Mouse (Mus musculus) limb, embryonic 10.5 days (tissue): Measurements from ENCODE around the gene Aamdc. TPM values are rescaled to one million over a fixed set of nuclear protein-coding genes. Genes with fewer than 3 reads are reported as not detected.

ENCODE experiments used
- DNase-seq: peaks from one replicate; pipeline ENCODE4 v3.0.0-alpha.2; 2017; ENCODE audit warnings: low spot score
- H3K27ac ChIP-seq: fragments of 300-500 bp; sonication (generic); 2 replicates; pipeline ENCODE4 v1.5.1; 2016; ENCODE audit warnings: mild to moderate bottlenecking
- H3K27me3 ChIP-seq: fragments of 300-500 bp; sonication (generic); 2 replicates; pipeline ENCODE4 v1.6.1; 2016; ENCODE audit warnings: low read depth, mild to moderate bottlenecking; ENCODE audit not compliant: poor library complexity, severe bottlenecking
- H3K36me3 ChIP-seq: fragments of 300-500 bp; sonication (generic); 2 replicates; pipeline ENCODE4 v1.6.1; 2016; ENCODE audit warnings: mild to moderate bottlenecking, moderate library complexity
- H3K4me1 ChIP-seq: fragments of 300-500 bp; sonication (generic); 2 replicates; pipeline ENCODE4 v1.6.1; 2016
- H3K4me3 ChIP-seq: fragments of 300-500 bp; sonication (generic); 2 replicates; pipeline ENCODE4 v1.5.1; 2016; ENCODE audit warnings: mild to moderate bottlenecking, moderate library complexity
- H3K9me3 ChIP-seq: fragments of 300-500 bp; sonication (generic); replicated peaks from 2 replicates; pipeline ENCODE4 v1.6.1; 2016; ENCODE audit warnings: mild to moderate bottlenecking
- WGBS: fragments of 180-500 bp; shearing (Covaris S2); methylation state at CpG from one replicate; pipeline ENCODE4 v1.1.7; 2016; 5-methylcytosine and 5-hydroxymethylcytosine counted together
- polyA plus RNA-seq: library from polyadenylated mRNA; unstranded; fragments of >200 nt; fragmentation: Nextera tagmentation; extraction: Ambion mirVana; gene quantifications from 2 replicates; pipeline ENCODE4 v1.2.1, GENCODE M21; 2016

The Aamdc gene
- polyA plus RNA-seq, 1 experiment from 2014 or later, result 39.8 TPM

GRCm38 (mm10) chr7:97578361-97579066 lies 783 bp downstream of the Aamdc start:
- Histone ChIP-seq H3K27me3 (no peaks in the 10 kb centered on the region), H3K27ac (peak overlapping the region; percentile 100), H3K36me3 (0 out of 2 replicates have a peak, but pooled peaks cover 3% of the 10 kb centered on the region), H3K4me3 (peak overlapping the region; percentile 100), H3K9me3 (no peaks in the 10 kb centered on the region), H3K4me1 (peaks cover 10% of the 10 kb centered on the region)
- DNase-seq, result no peak
- 34% methylated on average over 8 of the region's 8 CpGs for WGBS

- DNase-seq, result no peak
- no peaks in the 10 kb centered on the region for H3K4me1 ChIP-seq
- 73% methylated on average over 1 of the region's 1 CpGs for WGBS
- H3K27ac ChIP-seq, result no peak overlapping the region
- H3K9me3 ChIP-seq, result no peaks in the 10 kb centered on the region
- H3K4me3 ChIP-seq, result no peak overlapping the region
- no peaks in the 10 kb centered on the region for H3K27me3 ChIP-seq
- 0 out of 2 replicates have a peak, but pooled peaks cover 3% of the 10 kb centered on the region for H3K36me3 ChIP-seq
Observed at GRCm38 (mm10) chr7:97570389-97570788, 8.9 kb downstream of the Aamdc start.

- Histone ChIP-seq H3K27me3 (no peaks in the 10 kb centered on the region), H3K27ac (no peak overlapping the region), H3K9me3 (no peaks in the 10 kb centered on the region), H3K36me3 (no peaks in the 10 kb centered on the region), H3K4me1 (no peaks in the 10 kb centered on the region), H3K4me3 (no peak overlapping the region)
- DNase-seq, result no peak
- 79% methylated on average over 4 of the region's 4 CpGs for WGBS
Observed at GRCm38 (mm10) chr7:97569372-97569771, 9.9 kb downstream of the Aamdc start.

GRCm38 (mm10) chr7:97563576-97563975 lies 15.7 kb downstream of the Aamdc start:
- WGBS, result 92% methylated on average over 2 of the region's 2 CpGs
- no peak for DNase-seq
- no peaks in the 10 kb centered on the region for H3K36me3 ChIP-seq
- H3K9me3 ChIP-seq, result no peaks in the 10 kb centered on the region
- no peak overlapping the region for H3K27ac ChIP-seq
- H3K4me1 ChIP-seq, result no peaks in the 10 kb centered on the region
- no peak overlapping the region for H3K4me3 ChIP-seq
- no peaks in the 10 kb centered on the region for H3K27me3 ChIP-seq

GRCm38 (mm10) chr7:97550673-97551072 lies 28.6 kb downstream of the Aamdc start:
- Histone ChIP-seq H3K36me3 (no peaks in the 10 kb centered on the region), H3K9me3 (no peaks in the 10 kb centered on the region), H3K27ac (no peak overlapping the region), H3K27me3 (no peaks in the 10 kb centered on the region), H3K4me1 (no peaks in the 10 kb centered on the region), H3K4me3 (no peak overlapping the region)
- 90% methylated on average over 9 of the region's 9 CpGs for WGBS
- no peak for DNase-seq

GRCm38 (mm10) chr7:97549301-97549700 lies 30.0 kb downstream of the Aamdc start:
- 93% methylated on average over 10 of the region's 10 CpGs for WGBS
- H3K36me3 ChIP-seq, result no peaks in the 10 kb centered on the region
- H3K4me3 ChIP-seq, result no peak overlapping the region
- no peaks in the 10 kb centered on the region for H3K27me3 ChIP-seq
- no peaks in the 10 kb centered on the region for H3K4me1 ChIP-seq
- DNase-seq, result no peak
- no peaks in the 10 kb centered on the region for H3K9me3 ChIP-seq
- H3K27ac ChIP-seq, result no peak overlapping the region

- Histone ChIP-seq H3K36me3 (peaks cover 22% of the 10 kb centered on the region), H3K4me1 (no peaks in the 10 kb centered on the region), H3K9me3 (no peaks in the 10 kb centered on the region), H3K27ac (no peak overlapping the region), H3K27me3 (no peaks in the 10 kb centered on the region), H3K4me3 (no peak overlapping the region)
- WGBS, result 72% methylated on average over 2 of the region's 2 CpGs
- no peak for DNase-seq
Observed at GRCm38 (mm10) chr7:97546462-97546861, 32.8 kb downstream of the Aamdc start.

- Histone ChIP-seq H3K36me3 (peaks cover 98% of the 10 kb centered on the region), H3K27ac (no peak overlapping the region), H3K4me3 (no peak overlapping the region), H3K4me1 (no peaks in the 10 kb centered on the region), H3K9me3 (no peaks in the 10 kb centered on the region), H3K27me3 (no peaks in the 10 kb centered on the region)
- no peak for DNase-seq
- 95% methylated on average over 5 of the region's 5 CpGs for whole genome bisulfite sequencing
Observed at GRCm38 (mm10) chr7:97536571-97536970, 42.7 kb downstream of the Aamdc start.

- H3K27ac ChIP-seq, result no peak overlapping the region
- H3K27me3 ChIP-seq, result no peaks in the 10 kb centered on the region
- 88% methylated on average over 5 of the region's 5 CpGs for WGBS
- no peak for DNase-seq
- no peak overlapping the region for H3K4me3 ChIP-seq
- no peaks in the 10 kb centered on the region for H3K4me1 ChIP-seq
- peaks cover 98% of the 10 kb centered on the region for H3K36me3 ChIP-seq
- no peaks in the 10 kb centered on the region for H3K9me3 ChIP-seq
Observed at GRCm38 (mm10) chr7:97535531-97535930, 43.8 kb downstream of the Aamdc start.

GRCm38 (mm10) chr7:97519935-97520334 lies 59.4 kb downstream of the Aamdc start:
- WGBS, result 97% methylated on average over 2 of the region's 2 CpGs
- no peak for DNase-seq

GRCm38 (mm10) chr7:97514786-97515185 lies 64.5 kb downstream of the Aamdc start:
- no peak for DNase-seq
- WGBS, result 90% methylated on average over 1 of the region's 1 CpGs
- no peak overlapping the region for H3K27ac ChIP-seq
- no peak overlapping the region for H3K4me3 ChIP-seq
- no peaks in the 10 kb centered on the region for H3K4me1 ChIP-seq
- H3K27me3 ChIP-seq, result no peaks in the 10 kb centered on the region
- peaks cover 97% of the 10 kb centered on the region for H3K36me3 ChIP-seq
- no peaks in the 10 kb centered on the region for H3K9me3 ChIP-seq

More at GRCm38 (mm10) chr7:97519935-97520334, 59.4 kb downstream of the Aamdc start:
- H3K4me1 ChIP-seq, result no peaks in the 10 kb centered on the region
- H3K4me3 ChIP-seq, result no peak overlapping the region
- no peaks in the 10 kb centered on the region for H3K27me3 ChIP-seq
- H3K36me3 ChIP-seq, result peaks cover 89% of the 10 kb centered on the region
- H3K27ac ChIP-seq, result no peak overlapping the region
- H3K9me3 ChIP-seq, result no peaks in the 10 kb centered on the region

GRCm38 (mm10) chr7:97500555-97501209 lies 78.6 kb downstream of the Aamdc start:
- DNase-seq, result no peak
- H3K4me1 ChIP-seq, result no peaks in the 10 kb centered on the region
- H3K27ac ChIP-seq, result no peak overlapping the region
- H3K36me3 ChIP-seq, result peaks cover 68% of the 10 kb centered on the region
- H3K4me3 ChIP-seq, result no peak overlapping the region
- no peaks in the 10 kb centered on the region for H3K27me3 ChIP-seq
- 94% methylated on average over 5 of the region's 5 CpGs for WGBS
- no peaks in the 10 kb centered on the region for H3K9me3 ChIP-seq
